Mouse (Mus musculus): Measurements from ENCODE around the gene Stard7. TPM values are rescaled to one million over a fixed set of nuclear protein-coding genes. Genes with fewer than 3 reads are reported as not detected.

Gene Stard7
- total and polyA plus RNA-seq, 2 experiments from 2014 or later, result 104 to 151 TPM

DNA sequence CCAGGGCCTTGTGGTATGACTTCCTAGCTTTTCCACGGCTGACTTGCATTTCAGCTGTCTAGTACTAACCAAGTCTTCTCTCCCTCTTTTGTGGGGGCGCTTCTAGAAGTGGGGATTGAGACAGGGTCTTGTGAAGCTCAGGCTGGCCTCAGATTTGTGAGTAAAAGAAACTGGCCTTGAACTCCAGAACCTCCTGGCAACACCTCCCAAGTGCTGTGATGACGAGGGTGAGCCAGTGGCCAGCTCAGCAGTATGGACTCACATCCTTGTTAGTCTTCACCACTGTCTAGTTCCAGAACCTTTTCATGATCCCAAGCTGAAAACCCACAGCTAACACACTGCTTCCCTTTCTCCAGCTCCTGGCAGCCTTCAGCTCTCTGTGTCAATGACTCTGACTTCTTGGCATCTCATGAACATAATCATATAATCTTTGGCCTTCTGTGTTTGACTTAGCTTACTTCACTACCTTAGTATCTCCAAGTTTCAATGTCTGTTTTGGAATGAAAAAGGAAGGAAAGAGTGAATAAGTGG, 15.3 kb upstream of the Stard7 start:
- no peak for TF ChIP-seq CTCF (IDR thresholded peaks at IDR 0.05)
- Histone ChIP-seq H3K4me2 (ENCODE audit: low read depth, low read length, poor library complexity, severe bottlenecking) (no peak overlapping the region), H3K27me3 (ENCODE audit: insufficient read depth, low read length) (no peaks in the 10 kb centered on the region), H3K4me3 (ENCODE audit: low read depth, low read length) (no peak overlapping the region), H3K4me1 (ENCODE audit: insufficient read depth, low read length) (peaks cover under 1% of the 10 kb centered on the region; the same call in 1 of the 2 replicates), H3K36me3 (ENCODE audit: insufficient read depth, low read length) (peaks cover 26% of the 10 kb centered on the region), H3K9ac (replicated peaks; ENCODE audit: low read length, poor library complexity, severe bottlenecking) (no peak overlapping the region), H3K27ac (ENCODE audit: low read depth, low read length) (no peak overlapping the region), H3K9me3 (ENCODE audit: low read length) (no peaks in the 10 kb centered on the region)
- 92% methylated on average over 3 of the region's 3 CpGs for WGBS
- ATAC-seq (ENCODE audit: low FRiP score), result no peak
- DNase-seq (ENCODE audit: low spot score), result no peak

DNA sequence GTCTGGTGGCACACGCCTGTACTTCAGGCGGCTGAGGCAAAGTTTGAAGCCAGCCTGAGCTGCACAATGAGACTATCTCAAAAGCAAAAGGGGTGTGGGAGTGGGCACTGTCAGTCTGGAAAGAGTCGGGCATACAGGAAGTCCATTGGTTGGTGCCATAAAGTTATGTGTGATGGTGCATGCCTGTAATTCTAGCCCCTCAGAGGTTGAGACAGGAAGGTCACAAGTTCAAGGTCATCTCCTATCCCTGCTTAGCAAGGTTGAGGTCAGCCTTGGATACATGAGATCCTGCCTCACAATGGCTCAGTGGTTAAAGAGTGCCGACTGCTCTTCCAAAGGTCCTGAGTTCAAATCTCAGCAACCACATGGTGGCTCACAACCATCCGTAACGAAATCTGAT, 14.7 kb upstream of the Stard7 start:
- 92% methylated on average over 6 of the region's 6 CpGs for WGBS
- Histone ChIP-seq H3K4me1 (ENCODE audit: insufficient read depth, low read length) (no peaks in the 10 kb centered on the region; the same call in 1 of the 2 replicates), H3K9me3 (ENCODE audit: low read length) (no peaks in the 10 kb centered on the region), H3K27me3 (ENCODE audit: insufficient read depth, low read length) (no peaks in the 10 kb centered on the region), H3K36me3 (ENCODE audit: insufficient read depth, low read length) (peaks cover 30% of the 10 kb centered on the region), H3K27ac (ENCODE audit: low read depth, low read length) (no peak overlapping the region), H3K4me3 (ENCODE audit: low read depth, low read length) (no peak overlapping the region), H3K4me2 (ENCODE audit: low read depth, low read length, poor library complexity, severe bottlenecking) (no peak overlapping the region), H3K9ac (replicated peaks; ENCODE audit: low read length, poor library complexity, severe bottlenecking) (no peak overlapping the region)
- DNase-seq (ENCODE audit: low spot score), result no peak
- no peak for ATAC-seq (ENCODE audit: low FRiP score)
- no peak for TF ChIP-seq CTCF (IDR thresholded peaks at IDR 0.05)

DNA sequence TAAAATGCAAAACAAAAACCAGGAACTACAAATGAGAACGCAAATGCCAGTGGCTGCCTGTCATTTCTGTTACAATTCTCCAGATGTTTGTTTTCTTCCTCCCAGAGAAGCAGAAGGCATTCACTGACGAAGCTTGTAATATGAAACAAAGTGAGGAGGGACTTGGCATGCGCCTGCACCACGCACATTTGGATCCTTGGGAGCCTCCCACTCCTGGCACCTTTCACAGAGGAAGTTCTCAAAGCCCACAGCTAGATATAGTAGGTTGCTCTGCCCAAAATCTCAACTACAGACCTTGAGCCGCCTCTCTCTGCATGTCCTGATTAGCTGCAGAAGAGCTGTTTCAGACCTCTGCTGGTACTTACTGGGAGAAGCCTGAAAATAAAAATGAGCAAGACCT, 10.7 kb upstream of the Stard7 start:
- Histone ChIP-seq H3K4me2 (ENCODE audit: low read depth, low read length, poor library complexity, severe bottlenecking) (no peak overlapping the region), H3K27ac (ENCODE audit: low read depth, low read length) (no peak overlapping the region), H3K36me3 (ENCODE audit: insufficient read depth, low read length) (peaks cover 30% of the 10 kb centered on the region), H3K9ac (replicated peaks; ENCODE audit: low read length, poor library complexity, severe bottlenecking) (no peak overlapping the region), H3K27me3 (ENCODE audit: insufficient read depth, low read length) (no peaks in the 10 kb centered on the region), H3K4me1 (ENCODE audit: insufficient read depth, low read length) (no peaks in the 10 kb centered on the region), H3K4me3 (ENCODE audit: low read depth, low read length) (no peak overlapping the region), H3K9me3 (ENCODE audit: low read length) (no peaks in the 10 kb centered on the region)
- TF ChIP-seq CTCF (IDR thresholded peaks at IDR 0.05), result no peak
- ATAC-seq (ENCODE audit: low FRiP score) (no peak), DNase-seq (ENCODE audit: low spot score) (no peak)
- WGBS, result 88% methylated on average over 5 of the region's 5 CpGs

DNA sequence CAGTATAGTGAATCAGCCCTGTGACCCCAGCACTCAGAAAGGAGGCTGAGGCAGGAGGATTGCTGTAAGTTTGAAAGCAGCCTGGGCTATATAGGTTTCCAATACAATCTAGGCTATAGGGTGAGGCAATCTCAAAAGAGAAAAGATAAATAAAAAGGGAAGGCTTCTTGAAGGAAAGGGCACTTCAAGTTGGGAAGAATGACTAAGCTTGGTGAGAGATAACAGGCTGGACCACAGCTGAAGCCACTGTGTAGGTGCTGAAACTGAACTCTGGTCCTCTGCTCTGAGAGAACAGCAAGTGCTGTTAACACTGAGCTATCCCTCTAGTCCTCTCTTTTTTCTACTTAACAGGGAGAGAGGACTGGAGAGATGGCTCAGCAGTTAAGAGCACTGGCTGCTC, 7.5 kb upstream of the Stard7 start:
- TF ChIP-seq CTCF (IDR thresholded peaks at IDR 0.05), result no peak
- H3K36me3 ChIP-seq (ENCODE audit: insufficient read depth, low read length), result peaks cover 21% of the 10 kb centered on the region
- H3K4me2 ChIP-seq (ENCODE audit: low read depth, low read length, poor library complexity, severe bottlenecking), result no peak overlapping the region
- H3K9ac ChIP-seq (replicated peaks; ENCODE audit: low read length, poor library complexity, severe bottlenecking), result no peak overlapping the region
- DNase-seq (ENCODE audit: low spot score) (no peak), ATAC-seq (ENCODE audit: low FRiP score) (no peak)
- H3K27me3 ChIP-seq (ENCODE audit: insufficient read depth, low read length), result no peaks in the 10 kb centered on the region
- H3K4me1 ChIP-seq (ENCODE audit: insufficient read depth, low read length), result no peaks in the 10 kb centered on the region
- H3K4me3 ChIP-seq (ENCODE audit: low read depth, low read length), result no peak overlapping the region
- no peak overlapping the region for H3K27ac ChIP-seq (ENCODE audit: low read depth, low read length)
- H3K9me3 ChIP-seq (ENCODE audit: low read length), result no peaks in the 10 kb centered on the region

DNA sequence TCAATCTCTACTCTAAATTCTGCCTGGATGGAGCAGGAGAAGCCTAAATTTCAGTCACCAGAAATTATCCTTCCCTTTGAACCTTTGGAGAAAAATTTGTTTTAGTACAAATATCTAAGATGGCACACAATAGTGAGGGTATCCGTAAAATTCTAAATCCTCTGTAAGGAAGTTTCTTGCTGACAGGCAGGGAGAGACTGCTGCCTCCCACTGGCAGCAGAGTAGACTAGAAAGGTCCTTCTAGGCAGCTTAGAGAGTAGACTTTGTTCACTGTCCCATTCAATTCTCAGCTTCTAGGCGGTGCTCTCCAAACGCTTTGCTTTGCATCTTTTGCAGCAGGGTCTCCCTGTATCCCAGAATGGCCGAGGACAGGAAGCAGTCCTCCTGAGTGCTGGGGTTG, 2.2 kb upstream of the Stard7 start:
- H3K9ac ChIP-seq (replicated peaks; ENCODE audit: low read length, poor library complexity, severe bottlenecking), result no peak overlapping the region
- no peaks in the 10 kb centered on the region for H3K36me3 ChIP-seq (ENCODE audit: insufficient read depth, low read length)
- H3K4me2 ChIP-seq (ENCODE audit: low read depth, low read length, poor library complexity, severe bottlenecking), result no peak overlapping the region
- peak; percentile 41; the same call in 1 of the 2 replicates for TF ChIP-seq CTCF (IDR thresholded peaks at IDR 0.05)
- H3K4me1 ChIP-seq (ENCODE audit: insufficient read depth, low read length), result peaks cover 3% of the 10 kb centered on the region; the same call in 1 of the 2 replicates
- no peak overlapping the region for H3K27ac ChIP-seq (ENCODE audit: low read depth, low read length)
- no peaks in the 10 kb centered on the region for H3K27me3 ChIP-seq (ENCODE audit: insufficient read depth, low read length)
- DNase-seq (ENCODE audit: low spot score) (no peak), ATAC-seq (ENCODE audit: low FRiP score) (no peak)
- H3K9me3 ChIP-seq (ENCODE audit: low read length), result no peaks in the 10 kb centered on the region
- 36% methylated on average over 4 of the region's 4 CpGs for WGBS
- no peak overlapping the region for H3K4me3 ChIP-seq (ENCODE audit: low read depth, low read length)

DNA sequence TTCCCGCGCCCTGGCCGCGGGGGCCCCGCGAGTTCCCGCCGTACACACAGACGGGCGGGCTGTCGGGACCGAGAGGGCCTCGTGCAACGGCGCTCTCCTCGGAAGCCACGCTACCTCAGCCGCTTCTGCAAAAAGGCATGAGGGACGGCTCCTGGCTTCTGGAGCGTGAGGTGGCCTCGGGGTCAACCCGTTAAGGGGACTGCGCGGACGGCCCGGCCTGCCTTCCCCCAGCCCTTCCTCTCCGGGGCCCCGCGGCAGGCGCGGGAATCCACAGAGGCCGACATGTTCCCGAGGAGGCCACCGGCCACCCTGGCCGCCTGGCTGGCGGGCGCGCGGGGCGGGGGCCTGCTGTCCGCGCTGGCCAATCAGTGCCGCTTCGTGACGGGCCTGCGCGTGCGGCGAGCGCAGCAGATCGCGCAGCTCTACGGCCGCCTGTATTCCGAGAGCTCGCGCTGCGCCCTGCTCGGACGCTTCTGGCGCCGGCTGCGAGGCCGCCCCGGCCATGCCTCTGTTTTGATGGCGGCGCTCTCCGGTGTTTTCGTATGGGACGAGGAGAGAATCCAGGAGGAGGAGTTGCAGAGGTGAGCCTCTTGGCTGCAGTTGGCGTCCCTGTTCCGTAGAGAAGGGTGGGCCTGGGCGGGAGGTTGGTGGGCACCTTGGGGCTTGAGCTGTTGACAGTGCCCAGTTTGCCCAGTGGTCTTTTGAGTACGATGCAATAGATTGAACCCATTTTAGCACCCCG, 453 bp downstream of the Stard7 start:
- H3K4me1 ChIP-seq (ENCODE audit: insufficient read depth, low read length), result peaks cover 8% of the 10 kb centered on the region; the same call in 1 of the 2 replicates
- ATAC-seq (ENCODE audit: low FRiP score), result peak; percentile 94
- H3K9me3 ChIP-seq (ENCODE audit: low read length), result no peaks in the 10 kb centered on the region
- peak overlapping the region; percentile 94 for H3K9ac ChIP-seq (replicated peaks; ENCODE audit: low read length, poor library complexity, severe bottlenecking)
- peak; percentile 89 for DNase-seq (ENCODE audit: low spot score)
- H3K4me3 ChIP-seq (ENCODE audit: low read depth, low read length), result peak overlapping the region; percentile 91
- H3K27me3 ChIP-seq (ENCODE audit: insufficient read depth, low read length), result no peaks in the 10 kb centered on the region
- peak overlapping the region; percentile 95 for H3K27ac ChIP-seq (ENCODE audit: low read depth, low read length)
- no peak for TF ChIP-seq CTCF (IDR thresholded peaks at IDR 0.05)
- WGBS, result under 1% methylated on average over 58 of the region's 75 CpGs
- H3K4me2 ChIP-seq (ENCODE audit: low read depth, low read length, poor library complexity, severe bottlenecking), result peak overlapping the region; percentile 78
- H3K36me3 ChIP-seq (ENCODE audit: insufficient read depth, low read length), result no peaks in the 10 kb centered on the region
